Mouse (Mus musculus) ES-E14 (cell line): ENCODE results near the gene Dctd. TPM values are rescaled to one million over a fixed set of nuclear protein-coding genes. Genes with fewer than 3 reads are reported as not detected.

Experiments
- DNase-seq: peaks from one replicate; pipeline ENCODE4 v3.0.0-alpha.2; 2013; ENCODE audit warnings: low read depth, low spot score
- H3K27ac ChIP-seq: 2 replicates; pipeline ENCODE4 v1.5.1; 2012; ENCODE audit warnings: low read depth, mild to moderate bottlenecking, low read length, moderate library complexity, mixed read lengths; ENCODE audit not compliant: poor library complexity, insufficient read depth, severe bottlenecking
- H3K36me3 ChIP-seq: 2 replicates; pipeline ENCODE4 v1.6.1; 2012; ENCODE audit warnings: mild to moderate bottlenecking, low read length, moderate library complexity, mixed read lengths; ENCODE audit not compliant: control insufficient read depth, poor library complexity, insufficient read depth, severe bottlenecking
- H3K4me1 ChIP-seq, 2 experiments: fragments of 150-350 bp in 1 of 2; sonication (generic) in 1 of 2; 2 replicates each; pipeline ENCODE4 v1.6.1; 2012; ENCODE audit warnings: low read length in 2 of 2, mild to moderate bottlenecking in 1 of 2, mixed read lengths in 1 of 2; ENCODE audit not compliant: control insufficient read depth in 2 of 2, insufficient read depth in 2 of 2, poor library complexity in 1 of 2
- H3K4me3 ChIP-seq, 2 experiments: fragments of 150-350 bp in 1 of 2; sonication (generic) in 1 of 2; 2 replicates each; pipeline ENCODE4 v1.5.1; 2012; ENCODE audit warnings: low read length in 2 of 2, low read depth in 1 of 2, mild to moderate bottlenecking in 1 of 2, mixed read lengths in 1 of 2; ENCODE audit not compliant: insufficient read depth in 1 of 2, poor library complexity in 1 of 2, severe bottlenecking in 1 of 2
- H3K9ac ChIP-seq: 2 replicates; pipeline ENCODE4 v1.6.1; 2012; ENCODE audit warnings: low read depth, mild to moderate bottlenecking, low read length, mixed read lengths; ENCODE audit not compliant: poor library complexity, insufficient read depth, severe bottlenecking
- H3K9me3 ChIP-seq: fragments of 150-350 bp; sonication (generic); 2 replicates; pipeline ENCODE4 v1.6.1; 2012; ENCODE audit warnings: low read depth, mild to moderate bottlenecking, low read length; ENCODE audit not compliant: control insufficient read depth, insufficient read depth
- CHD2 ChIP-seq: IDR thresholded peaks from 2 replicates; pipeline ENCODE4 v1.6.1; 2014; ENCODE audit warnings: mild to moderate bottlenecking, low read depth, low read length, inconsistent platforms
- HCFC1 ChIP-seq: IDR thresholded peaks from 2 replicates; pipeline ENCODE4 v1.6.1; 2012; ENCODE audit warnings: low read length, inconsistent platforms, borderline replicate concordance; ENCODE audit not compliant: insufficient read depth
- MAFK ChIP-seq: IDR thresholded peaks from 2 replicates; pipeline ENCODE4 v1.6.1; 2014; ENCODE audit warnings: mild to moderate bottlenecking, low read depth, low read length, inconsistent platforms; ENCODE audit not compliant: insufficient read depth
- ZC3H11A ChIP-seq: IDR thresholded peaks from 2 replicates; pipeline ENCODE4 v1.6.1; 2012; ENCODE audit warnings: low read depth, mild to moderate bottlenecking, inconsistent platforms, low read length, borderline replicate concordance
- ZNF384 ChIP-seq: IDR thresholded peaks from 2 replicates; pipeline ENCODE4 v1.6.1; 2012; ENCODE audit warnings: low read depth, low read length, inconsistent platforms
- in situ Hi-C, 2 experiments: fragments of 600-800 bp; cut with MboI; formaldehyde crosslinking; loops; one replicate each; pipeline ENCODE4 v1.15.1; 2025; ENCODE audit warnings: low sequenced_read_pairs in 2 of 2, inconsistent platforms in 1 of 2; ENCODE audit not compliant: unreplicated experiment in 2 of 2
- total RNA-seq: library from RNA; depleted of rRNA; stranded (reverse); fragments of 300-350 nt; gene quantifications from 2 replicates; pipeline ENCODE4 v1.2.3, GENCODE M21; 2012

The Dctd gene
- total RNA-seq, 1 experiment: 50.4 TPM

DNA sequence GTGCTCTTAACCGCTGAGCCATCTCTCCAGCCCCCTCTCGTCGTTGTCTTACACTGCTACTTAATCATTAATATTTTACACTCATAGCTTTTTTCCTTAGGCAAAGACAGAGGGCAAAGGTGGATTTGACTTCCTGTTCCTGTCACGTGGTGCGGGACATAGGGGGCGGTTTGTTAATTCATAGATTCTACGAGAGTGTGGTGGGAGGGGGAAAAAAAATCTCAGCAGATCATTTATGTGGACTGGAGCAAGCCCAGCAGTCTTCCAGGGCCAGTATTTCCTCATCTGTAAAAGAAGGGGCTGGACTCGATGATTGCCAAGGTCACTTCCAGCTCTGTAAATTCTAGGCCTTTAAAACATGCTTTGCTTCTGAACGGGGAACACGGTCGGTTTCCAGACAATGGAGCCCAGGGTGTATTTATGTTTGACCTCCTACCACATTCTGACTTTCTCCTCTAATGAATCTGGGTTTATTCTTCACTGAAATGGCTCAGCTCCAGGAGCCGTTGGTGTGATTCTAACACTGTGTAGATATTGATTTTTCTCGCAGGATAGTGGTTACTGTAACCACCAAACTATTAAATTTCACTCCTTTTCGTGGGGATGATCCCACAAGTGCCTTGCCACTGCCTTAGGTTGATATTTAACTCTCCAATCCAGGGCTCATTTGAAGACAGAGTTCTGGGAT, 1.4 kb downstream of the Dctd start:
- DNase-seq: no peak
- TF ChIP-seq CHD2: no peak
- no peak for TF ChIP-seq HCFC1
- in situ Hi-C loops: no loop called here

DNA sequence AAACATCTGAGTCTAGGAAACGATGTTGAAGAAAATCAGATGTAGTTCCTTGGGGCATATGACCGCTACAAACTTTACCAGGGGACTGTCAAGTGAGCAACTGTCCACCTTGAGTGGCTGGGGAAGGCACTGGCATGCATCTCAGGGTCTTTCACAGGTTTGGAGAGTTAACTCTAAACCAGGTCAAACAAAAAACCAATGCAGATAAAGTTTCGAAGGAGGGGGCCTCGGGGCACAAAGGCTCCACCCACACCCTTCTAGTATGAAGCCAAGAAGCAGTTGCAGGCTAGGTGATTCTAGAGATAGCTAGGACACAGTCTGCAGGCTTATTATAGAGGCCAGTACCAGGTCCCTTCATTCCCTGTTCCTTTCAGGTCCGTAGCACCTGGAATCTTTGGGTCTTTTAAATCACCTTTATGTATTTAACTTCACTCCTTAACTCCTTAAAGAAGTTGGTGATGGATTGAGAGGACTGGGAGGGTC, 10.5 kb downstream of the Dctd start:
- TF ChIP-seq ZC3H11A (no peak), MAFK (no peak), CHD2 (no peak), ZNF384 (no peak), HCFC1 (no peak)
- Histone ChIP-seq H3K9ac (peak overlapping the region; percentile 40; the same call in 1 of the 2 replicates), H3K27ac (no peak overlapping the region; the same call in 1 of the 2 replicates), H3K9me3 (peaks cover 3% of the 10 kb centered on the region; the same call in 1 of the 2 replicates), H3K36me3 (peaks cover 9% of the 10 kb centered on the region), H3K4me3 (peak overlapping the region; percentile 95 to 98), H3K4me1 (peaks cover 2 to 4% of the 10 kb centered on the region in 2 experiments; a peak in 3 of 4 replicates)
- DNase-seq: no peak
- in situ Hi-C loops: no loop called here

More for the DNA sequence above, 1.4 kb downstream of the Dctd start:
- peaks cover 3% of the 10 kb centered on the region; the same call in 1 of the 2 replicates for H3K9me3 ChIP-seq
- H3K4me1 ChIP-seq: peaks cover 0 to 2% of the 10 kb centered on the region in 2 experiments; a peak in 1 of 4 replicates
- H3K36me3 ChIP-seq: no peaks in the 10 kb centered on the region
- H3K4me3 ChIP-seq: no peak overlapping the region
- H3K27ac ChIP-seq: no peak overlapping the region
- H3K9ac ChIP-seq: no peak overlapping the region

- TF ChIP-seq MAFK: no peak
- peak; percentile 44; the same call in 1 of the 2 replicates for TF ChIP-seq HCFC1
- no peak for TF ChIP-seq ZC3H11A
- no peak for TF ChIP-seq CHD2
- no peak for TF ChIP-seq ZNF384
- DNase-seq: peak; percentile 70
- no peaks in the 10 kb centered on the region; the same call in 1 of the 2 replicates for H3K9me3 ChIP-seq
- H3K36me3 ChIP-seq: peaks cover 12% of the 10 kb centered on the region
- H3K9ac ChIP-seq: peak overlapping the region; percentile 90
- H3K4me3 ChIP-seq: peak overlapping the region; percentile 95 to 98
- peak overlapping the region; percentile 81 for H3K27ac ChIP-seq
- H3K4me1 ChIP-seq: peaks cover 2 to 4% of the 10 kb centered on the region in 2 experiments; a peak in 3 of 4 replicates
- in situ Hi-C loops: no loop called here
Measured at GRCm38 (mm10) chr8:48109856-48110780, 11.2 kb downstream of the Dctd start.

DNA sequence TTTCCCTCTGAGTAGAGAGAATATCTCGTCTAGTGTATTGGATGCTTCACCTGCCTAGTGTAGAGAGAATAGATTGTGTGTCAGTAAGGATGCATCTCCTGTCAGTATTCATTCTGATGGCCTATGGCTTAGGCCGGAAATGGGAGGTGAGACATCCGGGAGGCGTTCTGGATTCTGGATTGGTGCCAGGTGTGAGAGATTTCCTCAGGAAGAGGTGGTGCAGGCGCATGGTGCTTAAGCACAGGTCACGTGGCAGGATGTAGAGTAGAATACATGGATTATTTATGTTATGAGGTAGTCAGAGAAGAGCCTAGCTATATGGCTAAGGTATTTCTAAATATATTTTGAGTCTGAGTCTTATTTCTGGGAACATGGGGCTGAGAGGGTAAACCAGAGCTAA, 15.7 kb downstream of the Dctd start:
- Histone ChIP-seq H3K27ac (no peak overlapping the region), H3K4me3 (no peak overlapping the region), H3K9ac (no peak overlapping the region), H3K4me1 (peaks cover 0 to 2% of the 10 kb centered on the region in 2 experiments; a peak in 1 of 4 replicates), H3K9me3 (no peaks in the 10 kb centered on the region), H3K36me3 (peaks cover 17% of the 10 kb centered on the region)
- in situ Hi-C loops: no loop called here
- no peak for DNase-seq
- TF ChIP-seq CHD2: no peak
- no peak for TF ChIP-seq ZNF384
- no peak for TF ChIP-seq ZC3H11A
- TF ChIP-seq MAFK: no peak
- no peak for TF ChIP-seq HCFC1
